ENCODE assay signal across 9 mouse cellular contexts in genomic region chr6:115987096-115987747, GRCm38 (mm10). TPM values are rescaled to one million over a fixed set of nuclear protein-coding genes. Genes with fewer than 3 reads are reported as not detected.
DNase-seq lines count a peak whose midpoint lies in the region; ATAC-seq and TF ChIP-seq lines count a peak whose summit lies in the region.
"Had no signal": no experiment of that assay in that cellular context is flagged by ENCODE, and none has a peak within 500 bp of the region (broad histone marks: within the 10 kb centered on the region; RNA-seq: fewer than 3 reads in every experiment).

No protein-coding gene starts in this region.

- WGBS in heart, embryonic 14.5 days, result 60% methylated on average over 9 of the region's 9 CpGs
- WGBS in forebrain, postnatal 0 days, result 59% methylated on average over 9 of the region's 9 CpGs

- H3K4me2 ChIP-seq in heart, embryonic 14.5 days (ENCODE audit: low read length), result peak overlapping the region; percentile 76
- H3K4me2 ChIP-seq in forebrain, postnatal 0 days (ENCODE audit: low read depth), result no peak overlapping the region

- H3K4me3 ChIP-seq in heart, embryonic 14.5 days (ENCODE audit: control insufficient read depth in 1 of 2, insufficient read depth in 1 of 2, low read depth in 1 of 2, low read length in 2 of 2), result peak overlapping the region; percentile 8; a peak in 1 of 4 replicates
- H3K4me3 ChIP-seq in forebrain, postnatal 0 days (ENCODE audit: low read depth, low read length), result no peak overlapping the region

- ATAC-seq in heart, embryonic 14.5 days (ENCODE audit: insufficient number of reproducible peaks, insufficient read depth, low FRiP score, low read depth), result no peak
- no peak for ATAC-seq in forebrain, postnatal 0 days
- ATAC-seq: Patski had no signal

- DNase-seq in heart, adult 9 months (ENCODE audit: low spot score in 2 of 2), result no peak
- DNase-seq in B cell, adult 2 months, result peak; percentile 40
- DNase-seq in brain, adult 2 months (ENCODE audit: low read depth, low spot score), result peak; percentile 73
- DNase-seq in kidney, postnatal 14 days, result peak; percentile 72
- DNase-seq in urinary bladder, postnatal 36 days (ENCODE audit: low spot score in 2 of 2), result no peak
- DNase-seq in urinary bladder, adult 18-20 months (ENCODE audit: low spot score in 2 of 2), result no peak
- DNase-seq in forebrain, postnatal 0 days, result no peak

- H3K27ac ChIP-seq in heart, embryonic 14.5 days (replicated peaks in 1 of 2; ENCODE audit: control insufficient read depth in 1 of 2, insufficient read depth in 1 of 2, low read depth in 2 of 2, low read length in 2 of 2), result no peak overlapping the region; a peak in 1 of 4 replicates
- no peak overlapping the region for H3K27ac ChIP-seq in forebrain, postnatal 0 days (ENCODE audit: low read depth, low read length)

- H3K9ac ChIP-seq in heart, embryonic 14.5 days (ENCODE audit: low read length), result peak overlapping the region; percentile 47; the same call in 1 of the 2 replicates
- H3K9ac ChIP-seq in forebrain, postnatal 0 days, result no peak overlapping the region

- H3K4me1 ChIP-seq in heart, embryonic 14.5 days (ENCODE audit: control insufficient read depth in 2 of 2, insufficient read depth in 2 of 2, low read length in 2 of 2), result peaks cover 33 to 35% of the 10 kb centered on the region in 2 experiments
- H3K4me1 ChIP-seq in forebrain, postnatal 0 days (ENCODE audit: insufficient read depth), result peaks cover 3% of the 10 kb centered on the region; the same call in 1 of the 2 replicates

- 0 out of 2 replicates have a peak, but pooled peaks cover 4% of the 10 kb centered on the region for H3K27me3 ChIP-seq in heart, embryonic 14.5 days (ENCODE audit: control insufficient read depth, insufficient read depth, low read length)
- H3K27me3 ChIP-seq in forebrain, postnatal 0 days (ENCODE audit: insufficient read depth, low read length), result no peaks in the 10 kb centered on the region
- H3K27me3 ChIP-seq: Patski had no signal

- TF ChIP-seq CTCF in forebrain, postnatal 0 days (IDR thresholded peaks at IDR 0.05; ENCODE audit: low read depth), result no peak

- no peaks in the 10 kb centered on the region for H3K36me3 ChIP-seq in heart, embryonic 14.5 days (ENCODE audit: control insufficient read depth, insufficient read depth, low read length)
- H3K36me3 ChIP-seq in forebrain, postnatal 0 days (ENCODE audit: insufficient read depth), result no peaks in the 10 kb centered on the region

- no peaks in the 10 kb centered on the region for H3K9me3 ChIP-seq in heart, embryonic 14.5 days (ENCODE audit: control insufficient read depth, low read length)
- no peaks in the 10 kb centered on the region for H3K9me3 ChIP-seq in forebrain, postnatal 0 days (ENCODE audit: low read length)

RNA-seq across cellular contexts. Expression of gene Plxnd1, which starts 7.6 kb away (rescaled TPM):
- 58.8 and 68.9 TPM in 2 replicates for polyA plus RNA-seq in heart, embryonic 14.5 days (2014; fragmentation: Nextera tagmentation; extraction: Ambion mirVana)
- total RNA-seq in forebrain, postnatal 0 days (2014; rRNA removed), result 44.1 and 63.3 TPM in 2 replicates
- 16.9 and 17.6 TPM in 2 replicates for polyA plus RNA-seq in forebrain, postnatal 0 days (2015; fragmentation: Nextera tagmentation; extraction: Ambion mirVana)

RNA-seq across cellular contexts. Expression of gene H1foo, which starts 42.5 kb away (rescaled TPM):
- not detected in 2 replicates for polyA plus RNA-seq in heart, embryonic 14.5 days (2014; fragmentation: Nextera tagmentation; extraction: Ambion mirVana)
- not detected in 2 replicates for total RNA-seq in forebrain, postnatal 0 days (2014; rRNA removed)
- not detected in 2 replicates for polyA plus RNA-seq in forebrain, postnatal 0 days (2015; fragmentation: Nextera tagmentation; extraction: Ambion mirVana)
- polyA plus RNA-seq: Patski had no signal

RNA-seq across cellular contexts. Expression of gene Rho, which starts 55.7 kb away (rescaled TPM):
- 0.07 TPM in 1 of 2 replicates, not detected in the other for polyA plus RNA-seq in heart, embryonic 14.5 days (2014; fragmentation: Nextera tagmentation; extraction: Ambion mirVana)
- 0.23 and 0.57 TPM in 2 replicates for total RNA-seq in forebrain, postnatal 0 days (2014; rRNA removed)
- 0.08 TPM in 1 of 2 replicates, not detected in the other for polyA plus RNA-seq in forebrain, postnatal 0 days (2015; fragmentation: Nextera tagmentation; extraction: Ambion mirVana)

Comparison
In these comparisons a context has a peak if more than half of its experiments do, and no peak if none do; other contexts are left out.
1. DNase-seq: peak in B cell, adult 2 months (2 of 2), brain, adult 2 months (single experiment) and kidney, postnatal 14 days (single experiment); none in heart, adult 9 months (0 of 2), urinary bladder, postnatal 36 days (0 of 2), urinary bladder, adult 18-20 months (0 of 2) and forebrain, postnatal 0 days (single experiment).